Mouse (Mus musculus) layer of hippocampus, postnatal 25 days (tissue): Measurements from ENCODE around the gene Klf4. TPM values are rescaled to one million over a fixed set of nuclear protein-coding genes. Genes with fewer than 3 reads are reported as not detected.

Source experiments
- DNase-seq, 2 experiments: peaks; one replicate each; pipeline ENCODE4 v3.0.0; 2022; ENCODE audit warnings: mixed read lengths in 2 of 2, low spot score in 1 of 2; ENCODE audit errors: extremely low spot score in 1 of 2
- total RNA-seq, 2 experiments: library from RNA; stranded (reverse); gene quantifications; 2 replicates each; pipeline ENCODE4 v1.2.3; 2021

Gene Klf4
- total RNA-seq, 2 experiments from 2014 or later = 5.2 to 5.3 TPM

DNA sequence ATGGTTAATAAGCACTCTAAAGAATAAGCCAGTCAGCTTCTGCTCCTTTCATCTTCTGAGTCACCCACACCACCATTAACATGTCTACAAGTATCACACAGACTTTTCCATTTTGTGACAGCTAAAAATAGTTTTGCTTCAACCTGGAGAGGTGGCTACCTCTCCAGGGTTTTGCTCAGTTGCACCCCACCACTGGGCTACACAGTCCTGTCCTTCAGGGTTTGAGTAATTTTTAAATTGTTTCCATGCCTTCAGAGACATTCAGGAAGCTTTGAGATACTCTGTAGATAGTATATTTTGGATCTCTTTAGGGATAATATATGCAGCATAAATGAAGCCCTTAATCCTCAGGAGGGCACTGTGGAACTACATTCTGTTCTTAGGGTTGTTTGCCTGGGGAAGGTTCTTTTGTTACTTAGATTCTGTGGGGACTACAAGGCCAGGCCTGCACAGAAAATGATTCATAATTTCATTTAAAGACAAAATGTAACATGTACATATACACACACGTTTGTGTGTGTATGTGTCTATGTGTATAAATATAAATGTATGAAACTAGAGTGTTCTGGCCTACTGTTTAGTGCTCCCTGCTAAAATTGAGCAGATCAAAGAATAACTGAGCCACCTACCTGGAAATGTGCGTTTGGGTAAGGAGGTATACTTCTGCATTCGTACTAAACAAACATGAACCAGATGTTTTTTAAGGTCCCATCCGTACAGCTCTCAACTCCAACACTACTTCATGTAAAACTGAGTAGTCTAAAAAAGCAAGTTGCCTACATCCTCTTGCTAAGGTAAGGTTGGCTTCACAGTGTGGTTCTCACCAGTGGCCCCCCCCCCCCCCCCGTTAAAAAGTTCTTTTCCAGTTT is 5.8 kb downstream of the Klf4 start:
- no peak for DNase-seq

DNA sequence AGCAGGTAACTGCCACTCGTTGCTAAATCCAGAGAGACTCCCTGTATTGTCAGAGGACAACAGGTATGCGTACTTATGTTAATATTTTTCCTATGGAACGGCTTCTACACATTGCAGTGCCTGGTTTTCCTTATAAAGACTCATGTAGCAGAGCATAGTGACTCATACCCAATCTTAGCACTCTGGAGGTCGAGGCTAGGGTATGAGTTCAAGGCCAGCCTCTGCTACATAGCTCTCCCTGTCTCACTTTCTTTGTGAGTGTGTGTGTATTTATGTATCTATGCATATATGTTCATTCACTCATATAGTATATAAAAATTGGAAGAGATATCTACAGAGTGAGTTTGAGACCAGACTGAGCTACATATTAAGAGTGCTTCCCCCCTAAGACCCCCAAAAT is 8.3 kb downstream of the Klf4 start:
- DNase-seq = no peak

DNA sequence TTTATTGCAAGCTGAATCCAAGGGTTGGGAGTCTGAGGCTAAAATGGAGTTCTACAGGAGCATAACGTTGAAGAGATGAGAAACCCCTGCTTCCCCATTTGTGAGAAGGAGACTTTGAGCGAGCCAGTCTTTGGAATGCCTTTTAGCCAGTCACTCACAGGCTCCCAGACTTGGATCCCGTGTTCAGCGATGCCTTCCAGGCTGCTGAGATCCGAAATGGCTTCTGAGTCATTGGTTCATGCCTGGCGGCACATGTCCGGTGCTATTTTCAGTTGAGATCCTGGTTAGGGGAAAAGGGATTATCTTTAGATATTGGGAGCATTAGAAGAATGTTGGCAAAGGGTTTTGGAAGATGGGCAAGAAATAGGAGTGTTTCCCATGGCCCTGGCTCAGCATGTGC is 14.8 kb downstream of the Klf4 start:
- DNase-seq = no peak

DNA sequence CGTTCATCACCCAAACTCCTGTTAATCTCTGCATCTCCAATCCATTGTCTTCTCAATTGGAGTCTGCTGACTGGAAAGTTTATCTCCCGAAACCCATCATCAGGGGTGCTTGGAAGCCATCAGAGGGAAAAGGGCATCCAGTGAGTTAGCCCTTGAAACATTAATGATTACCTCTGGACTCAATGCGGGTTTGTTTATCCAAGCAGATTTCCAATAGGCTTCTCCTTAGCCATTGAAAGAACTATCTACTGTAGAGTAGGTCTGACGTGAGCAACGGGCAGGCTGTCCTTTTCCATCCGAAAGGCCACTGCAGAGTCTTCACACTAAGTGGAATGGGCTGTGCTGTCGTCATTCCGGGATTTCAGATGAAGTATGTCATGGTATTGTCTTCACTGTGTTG is 16.2 kb downstream of the Klf4 start:
- no peak for DNase-seq

DNA sequence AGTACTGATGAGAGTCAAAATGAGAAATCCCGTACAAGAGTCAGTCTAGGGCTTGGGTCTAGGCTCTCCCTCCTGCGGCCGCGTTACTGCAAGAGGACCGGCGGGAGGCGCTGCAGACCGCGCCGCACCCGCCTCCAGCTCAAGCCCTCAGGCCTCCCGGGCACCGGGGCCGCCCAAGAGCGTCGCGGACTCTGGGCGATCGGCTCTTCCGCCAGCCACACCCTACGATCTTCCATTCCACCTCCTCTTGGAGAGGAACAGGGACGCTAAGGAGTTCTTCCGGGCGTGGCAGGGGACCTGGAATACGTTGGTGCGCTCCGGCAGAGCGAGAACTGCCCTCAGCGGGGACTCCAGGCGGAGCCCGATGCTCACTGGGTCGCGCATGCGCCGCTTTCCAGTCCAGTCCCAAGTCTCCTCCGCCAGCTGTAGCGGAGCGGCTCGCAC is 17.5 kb downstream of the Klf4 start:
- DNase-seq = peak; percentile 72 to 76

- no peak for DNase-seq
Measured at GRCm38 (mm10) chr4:55513615-55514279, 18.5 kb downstream of the Klf4 start.

DNA sequence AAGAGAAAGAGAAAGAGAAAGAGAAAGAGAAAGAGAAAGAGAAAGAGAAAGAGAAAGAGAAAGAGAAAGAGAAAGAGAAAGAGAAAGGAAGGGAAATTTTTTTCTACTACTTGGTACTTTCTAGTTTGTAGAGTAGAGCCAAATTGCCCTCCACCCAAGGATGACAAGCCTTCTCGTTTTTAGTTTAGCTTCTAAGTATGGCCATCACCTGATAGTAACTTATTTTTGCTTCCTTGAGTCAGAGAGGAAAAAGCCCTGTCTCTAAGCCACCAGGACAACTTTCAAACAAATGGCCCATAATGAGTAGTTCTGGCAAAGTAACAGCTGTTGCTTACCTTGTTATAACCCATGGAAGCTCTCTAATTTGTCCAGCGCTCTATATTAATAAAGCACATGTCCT is 20.9 kb downstream of the Klf4 start:
- no peak for DNase-seq

GRCm38 (mm10) chr4:55508712-55509111 is 23.6 kb downstream of the Klf4 start:
- no peak for DNase-seq

GRCm38 (mm10) chr4:55498621-55499020 is 33.6 kb downstream of the Klf4 start:
- DNase-seq = no peak

DNA sequence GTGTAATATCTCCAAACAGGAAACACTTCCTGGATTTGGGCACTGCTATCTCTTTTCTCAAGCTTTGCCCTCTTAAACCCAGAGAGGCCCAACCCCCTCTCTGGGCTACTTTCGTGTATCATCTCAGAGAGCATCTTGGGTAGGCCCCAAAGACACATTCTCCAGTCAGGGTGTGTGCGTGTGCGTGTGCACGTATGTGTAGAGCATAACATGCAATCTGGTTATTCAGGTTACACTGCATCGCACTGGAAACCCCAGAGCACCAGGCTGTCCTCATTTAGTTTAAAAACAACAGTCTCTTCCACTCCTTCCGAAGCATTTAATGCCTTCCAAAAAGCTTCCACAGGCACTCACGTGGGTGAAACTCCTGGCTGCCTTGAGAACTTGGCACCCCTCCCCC is 35.9 kb downstream of the Klf4 start:
- DNase-seq = no peak

- no peak for DNase-seq
Measured at GRCm38 (mm10) chr4:55493261-55493660, 39.0 kb downstream of the Klf4 start.

GRCm38 (mm10) chr4:55489328-55489727 is 42.9 kb downstream of the Klf4 start:
- DNase-seq = no peak

DNA sequence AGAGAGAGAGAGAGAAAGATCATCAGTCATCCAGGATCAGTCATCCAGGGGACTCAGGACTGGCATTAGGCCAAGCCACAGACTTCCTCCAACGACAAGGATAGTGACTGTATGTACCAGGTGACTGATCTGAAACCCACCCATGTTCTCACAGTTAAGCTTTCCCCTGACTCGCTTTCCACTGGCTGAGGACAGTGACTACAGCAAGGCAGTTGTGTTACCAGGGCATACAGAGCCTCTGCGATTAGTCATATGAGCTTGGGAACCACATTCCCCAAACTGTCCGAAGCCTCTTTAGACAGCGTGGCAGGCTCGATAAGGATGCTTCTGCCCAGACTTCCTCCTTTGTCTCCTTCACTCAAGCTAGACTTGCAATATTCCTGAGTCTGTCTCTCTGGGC is 43.7 kb downstream of the Klf4 start:
- DNase-seq = no peak

DNA sequence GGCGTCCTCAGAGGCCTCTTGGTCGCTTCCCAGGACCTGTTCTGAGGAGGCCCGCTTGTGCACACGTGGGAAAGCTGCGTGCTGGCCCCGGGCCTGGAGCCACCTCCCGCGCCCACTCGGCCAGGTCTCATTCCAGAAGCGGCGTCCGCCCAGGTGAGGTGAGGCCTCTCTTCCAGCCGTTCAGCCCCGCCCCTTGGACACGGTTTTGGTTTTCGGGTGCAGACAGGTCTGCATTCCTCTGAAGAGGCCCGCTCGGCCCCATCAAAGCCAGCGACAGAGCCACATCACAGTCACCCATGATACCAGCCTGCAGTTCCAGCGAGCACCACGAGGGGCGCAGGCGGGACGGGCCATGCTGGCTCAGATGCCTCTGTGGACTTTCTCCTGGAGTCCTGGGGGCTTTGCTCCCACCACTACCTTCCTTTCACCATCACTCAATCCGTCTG is 51.9 kb downstream of the Klf4 start:
- peak; percentile 67 to 89 for DNase-seq

GRCm38 (mm10) chr4:55478333-55478732 is 53.9 kb downstream of the Klf4 start:
- no peak for DNase-seq

DNA sequence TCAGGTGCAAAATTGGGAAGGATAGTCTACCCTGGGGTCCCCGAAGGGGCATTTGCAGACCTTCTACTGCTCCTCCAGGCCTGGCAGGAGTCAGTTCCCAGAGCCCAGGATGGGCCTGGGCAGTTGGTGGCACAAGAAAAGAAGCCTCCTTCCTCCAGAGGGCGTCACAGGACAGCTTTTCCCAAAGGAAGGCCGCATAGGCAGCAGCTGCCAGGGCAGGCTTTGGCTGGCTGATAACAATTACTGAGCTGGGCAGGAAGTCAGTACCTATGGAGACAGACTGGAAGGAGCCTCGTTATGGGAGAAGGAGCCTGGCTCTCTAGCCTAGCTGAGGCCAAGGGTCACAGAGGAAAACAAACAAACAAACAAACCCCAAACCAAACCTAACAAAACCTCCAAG is 54.3 kb downstream of the Klf4 start:
- peak in 1 of 2 experiments; percentile 32 for DNase-seq

GRCm38 (mm10) chr4:55477210-55477759 is 55.0 kb downstream of the Klf4 start:
- no peak for DNase-seq
